Mouse (Mus musculus) liver, embryonic 15.5 days (tissue): Measurements from ENCODE around the gene Aknad1. TPM values are rescaled to one million over a fixed set of nuclear protein-coding genes. Genes with fewer than 3 reads are reported as not detected.

ENCODE experiments used
- ATAC-seq: fragments of 200-750 bp; cut with Nextera tagmentation; 2 replicates; pipeline ENCODE4 v1.8.0; 2017; ENCODE audit warnings: moderate number of reproducible peaks, mild to moderate bottlenecking, moderate library complexity; ENCODE audit not compliant: insufficient read depth
- H3K27ac ChIP-seq: fragments of 300-500 bp; sonication (generic); replicated peaks from 2 replicates; pipeline ENCODE4 v1.5.1; 2015; ENCODE audit warnings: mild to moderate bottlenecking, inconsistent platforms
- H3K27me3 ChIP-seq: fragments of 300-500 bp; sonication (generic); 2 replicates; pipeline ENCODE4 v1.6.1; 2015; ENCODE audit warnings: mild to moderate bottlenecking, inconsistent platforms
- H3K36me3 ChIP-seq: fragments of 300-500 bp; sonication (generic); replicated peaks from 2 replicates; pipeline ENCODE4 v1.6.1; 2015; ENCODE audit warnings: moderate library complexity, mild to moderate bottlenecking, inconsistent platforms
- H3K4me1 ChIP-seq: fragments of 300-500 bp; sonication (generic); replicated peaks from 2 replicates; pipeline ENCODE4 v1.6.1; 2015; ENCODE audit warnings: inconsistent platforms
- H3K4me2 ChIP-seq: fragments of 300-500 bp; sonication (generic); 2 replicates; pipeline ENCODE4 v1.6.1; 2015; ENCODE audit warnings: moderate library complexity, mild to moderate bottlenecking, inconsistent platforms
- H3K4me3 ChIP-seq: fragments of 300-500 bp; sonication (generic); replicated peaks from 2 replicates; pipeline ENCODE4 v1.5.1; 2015; ENCODE audit warnings: mild to moderate bottlenecking, inconsistent platforms
- H3K9ac ChIP-seq: fragments of 300-500 bp; sonication (generic); 2 replicates; pipeline ENCODE4 v1.6.1; 2015; ENCODE audit warnings: moderate library complexity, mild to moderate bottlenecking, inconsistent platforms
- H3K9me3 ChIP-seq: fragments of 300-500 bp; sonication (generic); replicated peaks from 2 replicates; pipeline ENCODE4 v1.6.1; 2016; ENCODE audit warnings: inconsistent platforms
- WGBS: fragments of 180-500 bp; shearing (Covaris S2); methylation state at CpG from one replicate; pipeline ENCODE4 v1.1.7; 2015; ENCODE audit warnings: mixed read lengths; ENCODE audit not compliant: insufficient replicate concordance; 5-methylcytosine and 5-hydroxymethylcytosine counted together
- polyA plus RNA-seq: library from polyadenylated mRNA; unstranded; fragments of >200 nt; fragmentation: Nextera tagmentation; extraction: Ambion mirVana; gene quantifications from 2 replicates; pipeline ENCODE4 v1.2.1, GENCODE M21; 2015

Aknad1 gene
- polyA plus RNA-seq, 1 experiment from 2014 or later, result 0.52 TPM

GRCm38 (mm10) chr3:108805622-108806021 is 66.2 kb downstream of the Aknad1 start:
- no peak overlapping the region for H3K9ac ChIP-seq
- whole genome bisulfite sequencing, result 78% methylated on average over 5 of the region's 5 CpGs
- H3K36me3 ChIP-seq, result peaks cover 64% of the 10 kb centered on the region
- no peak overlapping the region for H3K4me2 ChIP-seq
- no peak for ATAC-seq
- H3K4me1 ChIP-seq, result no peaks in the 10 kb centered on the region
- no peaks in the 10 kb centered on the region for H3K9me3 ChIP-seq
- H3K27me3 ChIP-seq, result no peaks in the 10 kb centered on the region
- no peak overlapping the region for H3K27ac ChIP-seq
- no peak overlapping the region for H3K4me3 ChIP-seq

DNA sequence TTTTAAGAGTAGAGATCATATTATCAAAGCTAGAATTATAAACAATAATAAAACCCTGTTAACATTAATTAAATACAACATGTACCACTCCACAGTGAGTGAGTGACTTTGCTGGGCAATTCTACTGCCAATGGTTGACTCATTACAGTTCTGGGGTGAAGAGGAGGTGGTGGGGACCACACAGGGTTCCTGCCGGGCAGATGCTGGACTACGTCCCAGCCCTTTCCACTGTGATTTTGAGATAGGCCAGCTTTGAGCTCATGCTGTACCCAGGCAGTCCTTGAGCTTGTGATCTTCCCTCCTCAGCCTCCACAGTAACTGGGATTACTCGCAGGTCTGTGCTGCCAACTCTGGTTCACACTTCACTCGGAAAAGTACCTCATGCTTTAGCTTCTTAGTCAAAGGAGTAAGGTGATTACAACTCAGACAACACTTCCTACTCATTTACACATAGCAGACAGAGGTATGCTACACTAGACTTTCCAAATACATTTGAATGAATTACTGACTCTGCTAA is 71.3 kb downstream of the Aknad1 start:
- no peak overlapping the region for H3K9ac ChIP-seq
- no peaks in the 10 kb centered on the region for H3K9me3 ChIP-seq
- no peak overlapping the region for H3K4me3 ChIP-seq
- H3K36me3 ChIP-seq, result peaks cover 42% of the 10 kb centered on the region
- no peaks in the 10 kb centered on the region for H3K27me3 ChIP-seq
- no peak overlapping the region for H3K27ac ChIP-seq
- H3K4me2 ChIP-seq, result no peak overlapping the region
- WGBS, result 75% methylated on average over 4 of the region's 4 CpGs
- H3K4me1 ChIP-seq, result no peaks in the 10 kb centered on the region
- ATAC-seq, result no peak

DNA sequence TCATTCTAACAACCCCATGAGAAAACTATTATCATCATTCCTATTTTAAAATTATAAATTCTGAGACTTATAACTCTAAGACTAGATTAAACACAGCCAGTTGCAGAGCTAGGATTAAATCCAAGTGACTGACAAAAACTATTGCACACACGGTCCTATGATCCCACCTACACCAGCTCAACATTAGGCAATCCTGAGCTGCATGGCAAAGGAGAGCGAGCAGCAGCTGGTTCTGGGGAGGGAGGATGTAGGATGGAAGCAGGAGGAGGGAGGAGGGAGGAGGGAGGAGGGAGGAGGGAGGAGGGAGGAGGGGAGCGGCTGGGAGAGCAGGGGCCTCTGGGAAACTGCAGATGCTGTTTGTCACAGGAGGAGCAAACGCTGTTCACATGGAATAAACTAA is 76.2 kb downstream of the Aknad1 start:
- no peak for ATAC-seq
- H3K9ac ChIP-seq, result no peak overlapping the region
- H3K9me3 ChIP-seq, result no peaks in the 10 kb centered on the region
- no peaks in the 10 kb centered on the region for H3K4me1 ChIP-seq
- H3K4me2 ChIP-seq, result no peak overlapping the region
- 71% methylated on average over 4 of the region's 4 CpGs for WGBS
- no peak overlapping the region for H3K4me3 ChIP-seq
- no peaks in the 10 kb centered on the region for H3K27me3 ChIP-seq
- H3K36me3 ChIP-seq, result peaks cover 44% of the 10 kb centered on the region
- no peak overlapping the region for H3K27ac ChIP-seq

DNA sequence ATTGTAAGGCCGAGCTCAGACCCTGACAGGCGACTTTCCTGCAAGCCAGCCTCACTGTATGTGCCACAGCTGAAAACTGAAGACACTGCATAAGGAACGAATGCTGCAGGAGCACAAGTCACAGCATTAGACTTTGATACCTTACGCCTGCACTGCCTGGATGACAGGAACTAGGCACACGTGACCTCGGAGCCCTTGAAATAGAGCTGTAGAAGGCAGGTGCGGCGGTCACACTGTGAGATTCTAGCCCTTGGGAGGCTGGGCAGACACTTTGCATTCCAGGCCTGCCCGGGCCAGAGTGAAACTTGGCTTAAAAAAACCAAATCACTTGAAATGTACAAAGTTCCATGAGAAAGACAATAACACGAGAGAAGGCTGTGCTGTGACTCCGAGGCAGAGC is 91.0 kb downstream of the Aknad1 start:
- ATAC-seq, result no peak
- Histone ChIP-seq H3K9ac (no peak overlapping the region), H3K4me1 (peaks cover 2% of the 10 kb centered on the region; the same call in 1 of the 2 replicates), H3K27me3 (no peaks in the 10 kb centered on the region), H3K9me3 (no peaks in the 10 kb centered on the region), H3K4me2 (no peak overlapping the region), H3K4me3 (no peak overlapping the region), H3K27ac (no peak overlapping the region), H3K36me3 (peaks cover 25% of the 10 kb centered on the region)
- WGBS, result 70% methylated on average over 11 of the region's 11 CpGs

DNA sequence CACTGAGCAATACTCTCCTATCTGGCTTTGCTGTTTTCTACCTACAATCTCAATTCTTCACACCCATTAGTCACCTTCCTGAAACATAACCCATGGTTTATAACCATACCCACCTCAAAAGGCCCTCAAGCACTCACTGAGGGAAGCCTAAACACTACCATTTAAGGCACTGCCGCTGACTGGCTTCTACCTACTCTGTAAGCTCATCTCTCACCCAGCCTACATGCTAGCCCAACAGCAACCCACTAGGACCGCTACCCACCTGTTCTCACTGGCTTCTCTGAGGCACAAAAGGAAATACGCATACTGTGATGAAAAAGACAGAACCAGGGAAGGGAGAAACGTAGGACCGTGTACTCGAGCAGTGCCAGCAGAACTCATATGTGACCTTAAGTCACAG is 92.3 kb downstream of the Aknad1 start:
- Histone ChIP-seq H3K27me3 (no peaks in the 10 kb centered on the region), H3K4me1 (peaks cover 2% of the 10 kb centered on the region; the same call in 1 of the 2 replicates), H3K9ac (no peak overlapping the region), H3K9me3 (no peaks in the 10 kb centered on the region), H3K27ac (no peak overlapping the region), H3K4me3 (no peak overlapping the region), H3K36me3 (peaks cover 15% of the 10 kb centered on the region), H3K4me2 (no peak overlapping the region)
- 86% methylated on average over 6 of the region's 6 CpGs for WGBS
- no peak for ATAC-seq

Other genes starting within 250 kb of the Aknad1 start
- not detected in 2 replicates for gene 1700013F07Rik, start 205.5 kb upstream of the Aknad1 start, polyA plus RNA-seq
- 0.26 and 0.71 TPM in 2 replicates for gene 5330417C22Rik, start 203.1 kb upstream of the Aknad1 start, polyA plus RNA-seq
- 15.1 and 16.2 TPM in 2 replicates for gene Tmem167b, start 177.2 kb upstream of the Aknad1 start, polyA plus RNA-seq
- gene Taf13, start 168.0 kb upstream of the Aknad1 start, polyA plus RNA-seq, result 9.5 and 10.4 TPM in 2 replicates
- gene Wdr47, start 148.4 kb upstream of the Aknad1 start, polyA plus RNA-seq, result 1.1 and 1.8 TPM in 2 replicates
- 33.1 and 42.0 TPM in 2 replicates for gene Clcc1, start 85.7 kb upstream of the Aknad1 start, polyA plus RNA-seq
- 44.1 and 45.7 TPM in 2 replicates for gene Gpsm2, start 17.3 kb upstream of the Aknad1 start, polyA plus RNA-seq
- gene Stxbp3, start 100.9 kb downstream of the Aknad1 start, polyA plus RNA-seq, result 16.8 and 19.2 TPM in 2 replicates
- 0.03 and 0.16 TPM in 2 replicates for gene Fndc7, start 150.3 kb downstream of the Aknad1 start, polyA plus RNA-seq
- gene Prpf38b, start 172.1 kb downstream of the Aknad1 start, polyA plus RNA-seq, result 26.3 and 26.4 TPM in 2 replicates
- gene Henmt1, start 200.2 kb downstream of the Aknad1 start, polyA plus RNA-seq, result not detected in 2 replicates
- gene Gm9857, start 200.8 kb downstream of the Aknad1 start, polyA plus RNA-seq, result not detected in 2 replicates